Mouse (Mus musculus) T-helper 2 cell (primary cell): ENCODE results near the gene Ldlrap1.

ENCODE experiments used
- in situ Hi-C: fragments of 300-600 bp; cut with MboI, MseI; formaldehyde crosslinking; loops from one replicate; pipeline ENCODE4 v1.15.1; 2025; ENCODE audit warnings: high pct_unique_total_duplicates

Gene Ldlrap1

DNA sequence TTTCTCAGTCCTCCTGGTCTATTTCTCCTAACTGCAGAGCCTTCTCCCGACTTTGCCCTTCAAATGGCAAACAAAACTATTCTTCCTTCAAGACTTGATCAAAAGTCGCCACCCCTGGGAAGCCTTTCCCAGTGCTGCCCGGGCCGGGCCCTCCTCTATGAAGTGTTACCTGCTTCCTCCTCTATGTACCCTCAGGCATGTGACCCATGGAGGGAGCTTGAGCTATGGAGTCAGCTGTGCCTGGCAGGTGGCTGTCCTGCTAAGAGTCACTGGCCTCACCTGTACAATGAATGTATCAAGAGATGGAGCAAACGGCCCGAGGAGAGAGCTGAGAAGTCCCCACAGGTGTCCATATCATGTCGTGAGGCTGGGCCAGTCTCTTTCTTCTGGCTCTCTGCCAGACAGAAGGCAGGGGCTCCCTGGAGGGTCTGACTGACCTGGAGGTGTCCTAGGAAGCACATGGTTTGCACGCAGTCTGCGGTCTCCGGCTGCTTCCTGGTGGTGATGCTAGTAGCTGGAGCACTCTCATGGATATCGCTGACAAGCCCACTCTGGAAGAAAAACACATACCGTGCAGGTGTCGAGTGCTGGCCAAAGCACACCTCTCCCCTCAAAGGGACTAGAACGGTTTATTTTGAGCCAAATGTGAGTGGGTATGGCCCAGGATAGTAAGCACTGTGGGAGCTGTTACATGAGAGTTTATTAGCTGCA is 7.6 kb upstream of the Ldlrap1 start:
- in situ Hi-C loops, result no loop called here

DNA sequence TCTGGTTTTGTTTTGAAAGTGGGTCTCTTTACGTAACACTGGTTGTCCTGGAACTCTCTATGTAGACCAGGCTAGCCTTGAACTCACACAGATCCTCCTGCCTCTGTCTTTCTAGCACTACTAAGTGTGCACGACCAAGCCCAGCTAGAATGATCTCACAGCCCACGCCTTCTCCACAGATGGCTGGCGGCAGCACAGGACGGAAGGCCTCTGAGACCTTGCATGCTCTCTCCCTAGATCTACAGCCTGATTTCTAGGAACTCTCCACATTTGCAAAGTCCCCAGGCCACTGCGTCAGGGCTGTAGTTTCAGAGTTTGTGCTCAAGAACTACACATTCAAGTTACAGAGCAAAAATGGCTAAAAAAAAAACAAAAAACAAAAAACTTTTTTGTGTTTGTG is 6.3 kb upstream of the Ldlrap1 start:
- in situ Hi-C loops, result no loop called here

DNA sequence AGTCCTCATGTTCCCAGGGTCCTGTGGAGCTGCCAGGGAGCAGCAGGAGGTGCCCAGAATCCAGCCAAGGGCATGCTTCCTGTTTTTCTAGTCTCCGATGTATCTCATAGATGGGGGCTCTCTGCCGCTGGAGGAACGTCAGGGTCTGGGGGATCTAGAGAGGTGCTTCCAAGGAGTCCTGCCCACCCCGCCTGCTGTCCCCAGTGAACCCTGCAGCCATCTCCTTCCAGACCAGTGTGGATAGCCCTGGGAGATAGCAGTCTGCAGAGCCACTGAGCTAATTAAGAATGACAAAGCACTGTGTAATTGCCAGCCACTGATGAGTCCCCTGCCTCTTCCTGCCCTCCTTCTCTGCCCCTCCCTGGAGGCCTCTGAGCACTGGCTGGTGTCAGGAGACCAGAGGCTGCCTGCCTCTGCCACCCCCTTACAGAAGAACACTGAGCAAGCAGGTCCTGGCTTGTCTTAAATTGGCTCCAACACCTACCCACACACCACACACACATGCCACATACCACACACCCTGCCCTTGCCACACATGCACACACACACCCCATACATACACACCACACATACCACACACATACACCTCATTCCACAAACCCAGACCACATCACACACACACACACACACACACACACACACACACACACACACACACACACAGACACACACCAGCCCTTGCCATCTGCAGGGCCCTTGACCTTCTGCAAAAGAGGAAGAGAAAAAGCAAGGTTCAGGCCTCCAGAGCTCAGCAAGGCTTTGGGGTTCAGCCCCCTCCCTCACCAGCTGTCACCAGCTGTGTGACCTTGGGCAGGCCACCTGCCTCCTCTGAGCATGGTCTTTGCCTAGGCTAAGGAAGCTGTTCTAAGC is 5.2 kb upstream of the Ldlrap1 start:
- in situ Hi-C loops, result no loop called here

DNA sequence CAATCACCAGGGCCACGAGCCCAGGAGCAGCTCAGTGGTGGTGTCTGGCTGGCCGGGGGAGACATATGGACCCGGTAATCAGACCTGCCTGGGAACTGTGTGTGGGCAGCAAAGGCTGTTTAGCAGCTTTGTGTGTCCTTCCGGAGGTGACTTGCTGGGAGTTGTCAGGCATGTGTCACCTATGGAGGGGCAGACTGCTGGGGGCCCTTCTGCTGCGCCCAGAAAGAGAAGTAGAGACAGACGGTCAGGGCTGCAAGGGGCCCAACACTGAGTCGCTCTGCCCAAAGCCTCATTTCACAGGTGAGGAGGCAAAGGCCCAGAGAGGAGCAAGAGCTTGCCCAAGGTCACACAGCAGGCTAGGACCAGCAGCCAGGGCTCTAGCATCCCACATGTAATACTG is 2.1 kb upstream of the Ldlrap1 start:
- in situ Hi-C loops, result no loop called here

DNA sequence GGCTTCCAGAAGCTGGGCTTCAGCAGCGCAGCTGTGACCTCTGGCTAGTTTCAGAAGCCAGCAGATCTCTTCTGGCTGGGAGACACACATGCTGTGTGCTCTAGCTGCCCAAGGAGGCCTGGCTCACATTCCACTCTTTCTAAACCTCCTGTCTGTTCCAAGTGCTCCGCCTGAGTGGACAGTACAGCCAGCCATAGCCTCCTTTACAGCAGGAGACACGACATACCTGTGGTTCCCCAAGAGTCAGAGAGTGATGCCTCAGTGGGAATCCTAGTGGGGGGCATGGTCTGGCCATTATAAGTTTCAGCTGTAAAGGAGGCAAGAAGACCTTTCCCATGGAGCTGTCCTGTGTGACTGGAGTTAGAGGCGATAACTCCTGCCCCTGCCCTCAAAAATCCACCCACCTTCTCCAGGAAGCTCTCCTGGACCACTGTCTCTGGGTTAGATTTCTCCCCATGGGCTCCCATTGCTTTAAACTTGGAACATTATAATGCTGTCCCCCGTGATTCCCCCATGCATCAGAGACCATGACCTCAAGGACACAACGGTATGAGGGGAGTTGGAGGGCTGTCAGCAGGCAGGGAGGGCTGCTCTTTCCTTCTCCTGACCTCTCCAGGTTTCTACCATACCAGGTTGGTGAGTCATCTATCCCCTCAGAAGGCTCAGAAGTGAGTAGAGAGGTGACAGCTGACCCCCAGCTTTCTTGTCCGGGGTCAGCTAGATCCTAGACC is 1.4 kb upstream of the Ldlrap1 start:
- in situ Hi-C loops, result no loop called here

DNA sequence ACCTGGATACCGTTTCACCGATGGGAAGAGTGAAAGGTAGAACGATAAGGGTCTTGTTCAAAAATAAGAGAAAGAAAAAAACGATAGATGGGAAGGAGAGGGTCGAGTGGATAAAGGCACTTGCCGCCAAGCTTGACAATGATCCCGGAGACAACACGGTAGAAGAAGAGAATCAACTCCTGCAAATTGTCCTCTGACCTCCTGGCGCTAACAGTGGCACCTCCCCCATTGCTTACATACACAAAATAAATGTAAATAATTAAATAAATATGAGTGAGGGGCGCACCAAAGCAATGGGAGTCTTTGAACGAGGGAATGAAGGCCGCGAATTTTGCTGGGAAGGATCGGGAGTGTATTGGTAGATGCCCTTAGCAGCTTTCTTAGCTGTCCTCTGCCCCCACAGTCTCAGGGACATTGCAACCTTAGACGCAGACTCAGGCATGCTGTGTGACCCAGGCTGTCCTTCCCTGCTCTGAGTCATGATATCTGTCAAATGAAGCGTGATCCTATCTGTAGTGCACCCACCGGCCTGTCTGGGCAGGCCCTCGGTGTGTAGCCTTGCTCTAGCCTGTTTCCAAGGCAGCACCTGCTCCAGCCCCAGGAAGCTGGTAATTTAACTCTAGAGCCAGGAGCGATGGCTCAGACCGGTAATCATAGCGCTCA is 533 bp upstream of the Ldlrap1 start:
- in situ Hi-C loops, result no loop called here

DNA sequence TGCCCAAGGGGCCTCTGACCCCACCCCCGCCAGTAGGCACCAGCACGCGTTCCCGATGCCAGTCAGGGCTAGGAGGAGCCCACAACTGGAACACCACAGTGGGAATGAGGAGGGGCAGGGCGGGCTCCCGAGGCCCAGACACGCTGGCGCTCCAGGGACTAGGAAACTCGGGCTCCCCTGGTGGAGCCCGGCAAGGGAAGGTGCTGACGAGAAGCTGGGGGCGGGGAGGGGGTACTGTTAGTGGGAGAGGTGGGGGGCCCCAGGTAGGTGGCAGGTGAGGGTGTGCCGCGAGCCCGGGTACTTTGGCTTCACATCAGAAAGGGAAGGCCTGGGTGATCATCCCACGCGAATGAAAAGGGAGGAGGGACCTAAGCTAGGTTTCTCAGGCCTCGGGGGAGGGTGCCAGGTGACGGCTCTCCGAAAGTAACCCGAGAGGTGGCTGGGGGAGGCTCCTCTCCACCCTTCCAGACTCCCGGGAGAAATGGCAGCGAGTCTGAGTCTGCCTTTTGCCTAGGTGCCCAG is 859 bp downstream of the Ldlrap1 start:
- in situ Hi-C loops, result no loop called here

DNA sequence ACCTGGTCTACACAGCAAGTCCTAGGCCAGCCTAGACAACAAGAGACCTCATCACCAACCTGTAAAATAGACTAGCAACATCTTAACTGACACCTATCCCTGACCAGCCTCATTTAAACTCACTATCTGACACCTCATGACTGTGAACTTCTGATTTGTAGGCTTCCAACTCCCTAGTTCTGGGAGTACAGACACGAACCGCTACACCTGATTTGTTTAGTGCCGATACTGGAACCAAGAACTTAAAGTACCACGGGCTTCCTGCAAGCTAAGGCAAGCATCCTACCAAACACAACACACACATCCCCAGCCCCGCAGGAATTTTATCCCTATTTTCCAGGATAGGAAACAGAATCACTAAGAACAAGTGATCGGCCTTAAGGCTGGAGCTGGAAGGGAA is 1.5 kb downstream of the Ldlrap1 start:
- in situ Hi-C loops, result no loop called here

DNA sequence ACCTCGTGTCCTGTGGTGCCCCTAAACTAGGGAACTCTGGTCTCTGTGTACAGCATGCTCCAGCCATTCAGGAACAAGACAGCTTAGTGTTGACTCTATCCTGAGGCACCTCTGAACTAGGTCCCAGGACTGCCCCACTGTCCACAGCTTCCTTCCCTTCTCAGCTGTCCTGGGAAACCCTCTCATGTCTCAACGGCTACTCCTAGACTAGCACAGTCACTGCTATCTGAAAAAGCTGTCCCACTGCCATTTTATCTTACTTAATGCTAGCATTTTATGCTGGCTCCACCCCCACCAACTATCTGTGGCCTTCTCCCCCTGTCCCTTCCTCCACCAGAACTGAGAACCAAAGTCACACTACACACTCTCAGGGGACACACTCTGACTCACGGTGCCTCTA is 3.5 kb downstream of the Ldlrap1 start:
- in situ Hi-C loops, result no loop called here

DNA sequence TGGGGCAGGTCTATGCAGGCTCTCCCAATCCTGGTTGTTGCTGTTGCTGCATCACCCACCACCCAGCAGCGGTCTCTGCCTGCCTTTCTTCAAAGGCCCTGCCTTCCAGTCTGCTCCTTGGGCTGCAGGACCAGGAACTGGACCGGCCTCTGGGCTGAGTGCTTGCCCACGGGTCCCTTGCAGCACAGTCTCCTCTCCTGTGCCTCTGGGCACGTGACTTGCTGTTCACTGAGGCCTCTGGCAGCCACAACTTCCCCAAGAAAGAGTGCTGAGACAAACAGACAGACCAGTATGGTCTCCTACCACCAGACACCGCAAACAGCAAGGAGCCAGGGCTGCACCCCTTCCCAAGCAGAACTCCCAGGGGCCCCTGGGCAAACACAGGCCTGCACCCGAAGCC is 5.5 kb downstream of the Ldlrap1 start:
- in situ Hi-C loops, result no loop called here

DNA sequence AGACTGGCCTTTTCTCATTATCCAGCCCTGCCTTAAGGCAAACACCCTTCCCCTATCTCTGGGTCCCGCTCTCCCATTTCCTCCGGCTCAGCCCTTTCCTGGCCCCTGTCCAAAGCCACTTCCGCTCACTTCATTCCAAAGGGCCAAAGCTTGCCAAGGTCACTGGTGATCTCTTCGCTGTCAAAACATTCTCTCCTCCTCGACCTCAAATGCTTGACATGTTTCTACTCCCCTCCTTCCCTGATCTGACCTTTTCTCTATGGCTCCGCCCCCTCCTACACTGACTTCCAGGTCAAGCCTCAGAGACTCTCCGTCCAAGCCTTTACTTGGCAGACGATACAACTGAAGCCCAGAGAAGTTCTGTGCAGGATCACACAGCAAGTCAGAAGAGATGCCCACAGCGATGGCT is 7.0 kb downstream of the Ldlrap1 start:
- in situ Hi-C loops, result no loop called here

DNA sequence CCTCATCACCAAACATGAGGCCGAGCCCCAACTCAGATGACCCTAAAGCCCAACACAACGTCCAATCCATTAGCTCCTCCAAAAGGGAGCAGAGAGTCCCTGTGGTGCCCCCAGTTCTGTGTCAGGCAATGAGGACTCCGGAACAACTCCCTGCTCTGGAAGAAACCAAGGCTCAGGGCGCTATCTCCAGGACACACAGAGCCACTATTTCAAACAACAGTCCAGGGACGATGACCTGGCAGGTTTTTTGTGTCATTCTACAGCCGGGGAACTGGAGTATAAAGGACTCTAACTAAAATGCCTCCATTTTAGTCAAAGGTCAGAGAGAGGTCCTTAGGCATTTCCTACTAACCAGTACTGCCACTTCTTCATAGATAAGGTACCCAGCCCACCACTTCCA is 7.5 kb downstream of the Ldlrap1 start:
- in situ Hi-C loops, result no loop called here

DNA sequence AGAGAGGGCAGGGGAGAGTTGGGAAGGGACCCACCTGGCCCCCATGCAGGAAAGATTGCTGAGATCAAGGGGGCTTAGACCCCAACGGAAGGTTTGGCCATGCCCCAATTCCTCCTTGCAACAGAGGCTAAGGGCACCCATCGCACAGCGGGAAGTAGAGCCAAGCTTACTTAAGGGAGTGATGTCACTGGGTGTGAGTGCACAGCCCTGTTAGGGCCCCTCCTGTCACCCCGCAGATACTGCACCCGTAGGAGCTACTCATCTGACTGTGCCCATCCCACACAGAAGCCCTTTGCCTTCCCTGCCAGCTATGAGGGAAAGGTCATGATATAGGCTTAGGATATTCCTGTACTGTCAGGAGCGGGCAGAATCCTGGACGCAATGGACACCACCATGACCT is 8.3 kb downstream of the Ldlrap1 start:
- in situ Hi-C loops, result no loop called here

DNA sequence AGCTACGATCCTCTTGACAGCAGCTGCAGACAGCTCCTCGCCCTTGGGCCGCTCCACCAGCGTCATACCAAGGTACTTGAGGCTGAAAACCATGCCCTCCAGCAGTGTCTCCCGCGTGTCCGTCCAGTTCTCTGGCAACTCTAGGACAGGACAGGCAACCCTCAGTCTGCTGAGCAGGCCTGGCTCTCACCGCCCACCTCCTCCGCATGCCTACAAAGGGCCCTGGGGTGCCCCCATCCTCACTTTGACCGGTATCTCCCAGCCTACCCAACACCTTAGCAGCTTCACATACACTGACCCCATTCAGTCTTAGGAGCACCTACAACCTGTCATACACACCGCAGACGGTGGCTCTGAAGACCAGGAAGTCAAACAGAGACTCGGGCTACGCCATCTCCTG is 8.9 kb downstream of the Ldlrap1 start:
- in situ Hi-C loops, result no loop called here

DNA sequence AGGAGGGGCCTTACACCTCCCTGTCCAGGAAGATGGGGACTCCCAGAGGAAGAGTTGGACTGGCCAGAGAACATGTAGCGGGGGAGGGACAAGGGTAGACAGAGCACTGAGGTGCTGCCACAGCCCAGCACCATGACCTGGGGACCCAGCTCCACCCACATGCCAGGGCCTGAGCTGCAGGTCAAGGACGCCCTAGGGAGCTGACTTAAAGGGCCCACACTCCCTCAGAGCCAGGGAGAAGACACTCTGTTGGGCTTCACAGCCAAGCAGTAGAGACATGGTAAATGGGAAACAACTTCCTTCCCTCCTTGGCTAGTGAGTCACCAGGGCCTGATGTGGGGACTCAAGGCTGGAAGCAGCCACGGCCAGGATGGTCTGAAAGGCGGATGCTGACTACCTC is 9.5 kb downstream of the Ldlrap1 start:
- in situ Hi-C loops, result no loop called here

DNA sequence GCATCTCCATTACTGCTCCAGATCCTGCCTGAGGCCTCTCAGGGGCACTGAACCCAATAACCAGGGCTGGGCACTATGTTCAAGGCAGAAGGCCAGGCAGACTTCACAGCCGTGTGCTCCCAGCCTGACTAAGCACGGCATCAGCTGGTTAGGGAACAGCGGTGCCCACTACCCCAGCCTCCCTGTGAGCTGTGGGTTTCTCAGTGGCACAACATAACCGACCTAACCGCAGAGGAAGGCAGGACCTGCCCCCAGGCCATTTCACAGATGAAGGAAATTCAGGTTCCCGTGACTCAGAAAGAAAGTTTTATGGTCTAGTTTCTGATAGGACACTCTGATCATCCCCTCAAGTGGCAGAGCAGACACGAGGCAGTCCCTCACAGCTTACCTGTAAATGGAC is 10.9 kb downstream of the Ldlrap1 start:
- in situ Hi-C loops, result no loop called here

DNA sequence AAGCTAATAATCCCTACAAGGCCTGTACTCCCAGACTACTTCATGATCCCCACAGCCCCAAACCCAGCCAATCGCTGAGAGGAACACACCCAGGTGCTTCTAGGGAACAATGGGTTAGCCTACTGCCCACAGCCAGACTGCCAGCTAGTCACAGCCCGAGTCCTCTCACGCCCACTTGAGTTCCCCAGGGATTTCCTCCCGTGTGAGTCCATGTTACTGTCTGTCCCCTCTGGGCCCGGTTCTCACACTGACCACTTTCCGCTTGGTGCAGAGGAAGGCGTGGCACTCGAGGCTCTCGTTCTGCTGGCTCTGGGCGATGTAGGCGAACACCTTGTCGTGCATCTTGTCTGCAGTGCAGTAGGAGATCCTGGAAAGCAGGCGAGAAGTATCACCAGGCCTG is 12.9 kb downstream of the Ldlrap1 start:
- in situ Hi-C loops, result no loop called here

DNA sequence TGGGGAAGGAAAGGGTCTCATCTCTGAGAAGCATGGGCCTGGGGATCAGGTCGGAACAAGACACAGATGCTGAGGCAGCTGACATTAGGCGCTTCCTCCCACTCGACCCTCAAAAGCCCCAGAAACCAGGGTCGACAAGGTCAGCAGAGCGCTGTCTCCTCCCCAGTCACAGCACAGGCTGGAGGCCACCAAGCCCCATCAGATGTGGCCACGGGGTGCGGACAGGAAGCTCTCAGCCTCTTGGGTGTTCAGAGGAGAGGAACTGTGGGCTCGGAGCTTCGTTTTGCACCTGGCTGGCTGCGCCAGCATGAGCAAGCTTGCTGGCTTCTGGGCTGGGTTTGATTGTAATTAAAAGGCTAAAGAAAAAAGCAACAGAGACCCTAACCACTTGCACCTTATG is 13.5 kb downstream of the Ldlrap1 start:
- in situ Hi-C loops, result no loop called here

DNA sequence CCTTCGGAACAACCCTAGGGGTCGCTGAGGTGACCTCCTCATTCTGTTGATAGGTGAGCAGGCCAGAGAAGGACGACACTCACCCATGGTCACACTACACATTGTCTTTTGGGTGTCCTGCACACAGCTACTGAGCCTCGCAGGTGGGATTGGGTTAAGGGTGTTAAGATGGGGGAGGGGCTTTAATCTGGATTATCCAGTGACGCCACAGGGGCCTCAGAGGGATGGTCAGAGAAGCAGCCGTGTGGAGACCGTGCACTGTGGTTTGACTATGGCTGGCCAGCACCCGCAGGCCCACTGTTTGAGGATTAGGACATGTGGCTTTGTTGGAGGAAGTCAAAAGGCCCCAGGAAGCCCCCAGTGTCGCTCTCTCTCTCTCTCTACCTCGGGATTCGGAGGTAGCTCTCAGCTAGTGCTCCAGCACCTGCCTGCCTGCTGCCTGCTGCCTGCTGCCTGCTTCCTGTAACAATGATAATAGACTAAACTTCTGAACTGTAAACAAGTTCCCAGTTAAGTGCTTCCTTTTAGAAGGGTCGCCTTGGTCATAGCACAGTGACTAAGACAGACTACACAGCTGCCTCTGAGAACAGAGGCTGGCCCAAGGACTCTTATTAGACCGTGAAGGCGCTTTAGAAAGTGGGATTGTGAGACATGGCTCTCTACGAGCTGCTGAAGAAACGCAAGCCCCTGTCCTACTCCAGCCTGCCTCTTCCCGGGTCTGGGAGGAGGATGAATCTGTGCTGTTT is 14.1 kb downstream of the Ldlrap1 start:
- in situ Hi-C loops, result no loop called here

DNA sequence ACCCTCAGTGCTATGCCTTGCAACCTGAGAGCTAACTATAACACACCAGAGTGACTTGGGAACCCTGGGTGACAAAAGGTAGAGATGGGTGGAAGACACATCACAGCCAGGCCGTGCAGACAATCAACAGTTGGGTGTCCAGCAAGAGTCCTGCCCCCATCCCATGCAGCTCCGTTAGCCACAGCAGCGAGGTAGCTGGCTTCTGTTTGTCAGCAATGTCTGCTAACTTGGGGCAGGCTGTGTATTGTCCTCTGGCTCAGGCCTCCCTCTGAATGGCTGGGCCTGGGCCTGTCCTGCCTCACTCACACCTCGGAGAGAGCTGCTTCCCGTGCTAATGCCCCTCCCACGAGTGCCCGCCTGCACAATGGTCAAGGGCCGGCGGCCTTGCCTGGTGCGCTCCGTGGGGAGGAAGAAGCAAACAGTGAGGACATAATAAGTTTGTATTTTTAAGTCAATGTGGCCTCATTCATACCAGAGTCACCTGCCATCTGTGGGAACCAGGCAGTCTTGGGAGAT is 14.9 kb downstream of the Ldlrap1 start:
- in situ Hi-C loops, result no loop called here
